In genomic region chr7:74369657-74370056, GRCm38 (mm10) we compare ENCODE assay signal across 9 mouse cellular contexts.
A peak's percentile ranks its signal among the peaks of the same experiment; 100 is the strongest.
DNase-seq lines count a peak whose midpoint lies in the region; ATAC-seq and TF ChIP-seq lines count a peak whose summit lies in the region.
"Had no signal": no experiment of that assay in that cellular context is flagged by ENCODE, and none has a peak within 500 bp of the region (broad histone marks: within the 10 kb centered on the region; RNA-seq: fewer than 3 reads in every experiment).

No protein-coding gene starts in this region.

- no peaks in the 10 kb centered on the region for H3K9me3 ChIP-seq in lung, postnatal 0 days (ENCODE audit: low read length)
- H3K9me3 ChIP-seq: limb, embryonic 13.5 days had no signal

- DNase-seq in adrenal gland, adult 2 months: peak; percentile 20
- DNase-seq in adrenal gland, adult 18-20 months (ENCODE audit: low spot score in 2 of 2): no peak
- DNase-seq in kidney, postnatal 10 days: peak; percentile 69
- no peak for DNase-seq in kidney, adult 11 months
- peak; percentile 28 for DNase-seq in lung, postnatal 0 days (ENCODE audit: low spot score)
- DNase-seq in urinary bladder, adult 18-20 months (ENCODE audit: low spot score in 2 of 2): no peak
- no peak for DNase-seq in frontal cortex, adult 2 months (ENCODE audit: extremely low spot score in 1 of 2, low spot score in 1 of 2)

- H3K4me1 ChIP-seq in bone marrow, adult 2 months (ENCODE audit: control insufficient read depth, insufficient read depth, low read length): no peaks in the 10 kb centered on the region
- H3K4me1 ChIP-seq in lung, postnatal 0 days (ENCODE audit: insufficient read depth, low read depth, low read length): no peaks in the 10 kb centered on the region

- TF ChIP-seq CTCF in bone marrow, adult 2 months (IDR thresholded peaks at IDR 0.05; ENCODE audit: control insufficient read depth, insufficient read depth, low read length): 0 out of 2 replicates have a peak, but pooled peaks have one; percentile 0
- peak; percentile 69 for TF ChIP-seq CTCF in lung, postnatal 0 days (IDR thresholded peaks at IDR 0.05)

- H3K4me3 ChIP-seq in bone marrow, adult 2 months (replicated peaks; ENCODE audit: control insufficient read depth, low read depth, low read length): no peak overlapping the region
- H3K4me3 ChIP-seq in lung, postnatal 0 days (ENCODE audit: low read depth, low read length): no peak overlapping the region
- H3K4me3 ChIP-seq: limb, embryonic 13.5 days had no signal

- no peak overlapping the region for H3K9ac ChIP-seq in lung, postnatal 0 days (replicated peaks; ENCODE audit: low read depth)
- H3K9ac ChIP-seq: limb, embryonic 13.5 days had no signal

- H3K36me3 ChIP-seq in lung, postnatal 0 days (ENCODE audit: insufficient read depth, low read length): no peaks in the 10 kb centered on the region
- H3K36me3 ChIP-seq: limb, embryonic 13.5 days had no signal

- H3K4me2 ChIP-seq in lung, postnatal 0 days (replicated peaks; ENCODE audit: low read depth, low read length): no peak overlapping the region
- H3K4me2 ChIP-seq: limb, embryonic 13.5 days had no signal

- H3K27me3 ChIP-seq in lung, postnatal 0 days (replicated peaks; ENCODE audit: insufficient read depth, low read length): no peaks in the 10 kb centered on the region

- WGBS in bone marrow, adult 2 months: 78% methylated on average over 4 of the region's 4 CpGs
- 69% methylated on average over 4 of the region's 4 CpGs for WGBS in lung, postnatal 0 days

- TF ChIP-seq EP300 in lung, postnatal 0 days (IDR thresholded peaks at IDR 0.05): no peak

- ATAC-seq in lung, postnatal 0 days: no peak

- no peak overlapping the region for H3K27ac ChIP-seq in bone marrow, adult 2 months (ENCODE audit: control insufficient read depth, insufficient read depth, low read depth, low read length, poor library complexity)
- H3K27ac ChIP-seq in lung, postnatal 0 days (ENCODE audit: low read length): no peak overlapping the region
- H3K27ac ChIP-seq: limb, embryonic 13.5 days had no signal

- no peak for TF ChIP-seq POLR2A in bone marrow, adult 2 months (IDR thresholded peaks at IDR 0.05; ENCODE audit: borderline replicate concordance, control insufficient read depth, low read depth, low read length)

Comparison
In these comparisons a context has a peak if more than half of its experiments do, and no peak if none do; other contexts are left out.
1. DNase-seq: peak in adrenal gland, adult 2 months (single experiment), kidney, postnatal 10 days (single experiment) and lung, postnatal 0 days (single experiment); none in adrenal gland, adult 18-20 months (0 of 2), kidney, adult 11 months (single experiment), urinary bladder, adult 18-20 months (0 of 2) and frontal cortex, adult 2 months (0 of 2).